Mouse (Mus musculus): ENCODE data around the gene Slc13a2.

- TF ChIP-seq CTCF (IDR thresholded peaks at IDR 0.05; ENCODE audit: low read depth) (no peak), EP300 (IDR thresholded peaks at IDR 0.05; ENCODE audit: low read depth) (no peak)
These were observed 5.2 kb downstream of the Slc13a2 start for GRCm38 (mm10) chr11:78416854-78417253.
